Mouse (Mus musculus) C2C12 (cell line): ENCODE measurements around the gene Dhrs9. TPM values are rescaled to one million over a fixed set of nuclear protein-coding genes. Genes with fewer than 3 reads are reported as not detected.
A peak's percentile ranks its signal among the peaks of the same experiment; 100 is the strongest.

Source experiments
- H3K27me3 ChIP-seq: one replicate; pipeline ENCODE4 v1.6.1; 2011; ENCODE audit not compliant: control insufficient read depth, insufficient read depth, insufficient read length
- H3K36me3 ChIP-seq: one replicate; pipeline ENCODE4 v1.6.1; 2011; ENCODE audit not compliant: control insufficient read depth, insufficient read depth
- H3K4me3 ChIP-seq: one replicate; pipeline ENCODE4 v1.5.1; 2011; ENCODE audit warnings: mild to moderate bottlenecking, control low read depth; ENCODE audit not compliant: poor library complexity, insufficient read depth, severe bottlenecking
- H3K79me2 ChIP-seq: one replicate; pipeline ENCODE4 v1.6.1; 2011; ENCODE audit not compliant: control insufficient read depth, insufficient read depth
- H3K79me3 ChIP-seq: one replicate; pipeline ENCODE4 v1.6.1; 2011; ENCODE audit warnings: low read depth, control low read depth
- H3ac ChIP-seq: one replicate; pipeline ENCODE3; 2011; ENCODE audit warnings: low read depth; ENCODE audit not compliant: control insufficient read depth, insufficient read length
- CEBPB ChIP-seq: IDR thresholded peaks from one replicate; pipeline ENCODE4 v1.6.1; 2011; ENCODE audit warnings: low read depth, mild to moderate bottlenecking, control low read depth, moderate library complexity
- CTCF ChIP-seq: IDR thresholded peaks from one replicate; pipeline ENCODE4 v1.5.1; 2011; ENCODE audit not compliant: control insufficient read depth, insufficient read depth, insufficient read length
- FOSL1 ChIP-seq: IDR thresholded peaks from one replicate; pipeline ENCODE4 v1.8.0; 2011; ENCODE audit warnings: mild to moderate bottlenecking, low read length; ENCODE audit not compliant: poor library complexity, insufficient read depth, severe bottlenecking
- MAX ChIP-seq: IDR thresholded peaks from one replicate; pipeline ENCODE4 v1.6.1; 2011; ENCODE audit warnings: mild to moderate bottlenecking, control low read depth
- MYOD1 ChIP-seq: IDR thresholded peaks from one replicate; pipeline ENCODE4 v1.6.1; 2011; ENCODE audit warnings: low read depth; ENCODE audit not compliant: control insufficient read depth, insufficient read length
- MYOG ChIP-seq: IDR thresholded peaks from one replicate; pipeline ENCODE4 v1.6.1; 2011; ENCODE audit not compliant: control insufficient read depth, insufficient read length; ENCODE audit errors: extremely low read depth
- USF1 ChIP-seq: IDR thresholded peaks from one replicate; pipeline ENCODE4 v1.6.1; 2011; ENCODE audit warnings: low read depth, mild to moderate bottlenecking, control low read depth, moderate library complexity
- polyA plus RNA-seq: library from polyadenylated mRNA; unstranded; fragments of >200 nt; fragmentation: generic; extraction: Trizol; gene quantifications from one replicate; pipeline ENCODE4 v1.2.1, GENCODE M21; 2012; ENCODE audit warnings: missing spikeins

Dhrs9 gene
- polyA plus RNA-seq, 1 experiment = 0.97 TPM

GRCm38 (mm10) chr2:69424829-69425228, 44.6 kb downstream of the Dhrs9 start:
- Histone ChIP-seq H3K4me3 (no peak overlapping the region), H3K27me3 (no peaks in the 10 kb centered on the region), H3K79me2 (no peaks in the 10 kb centered on the region), H3ac (no peak overlapping the region), H3K79me3 (no peaks in the 10 kb centered on the region), H3K36me3 (no peaks in the 10 kb centered on the region)
- TF ChIP-seq MYOD1 (no peak), USF1 (no peak), FOSL1 (no peak), MYOG (no peak), CTCF (no peak), CEBPB (no peak), MAX (no peak)

- no peaks in the 10 kb centered on the region for H3K79me3 ChIP-seq
- H3K4me3 ChIP-seq = no peak overlapping the region
- H3K79me2 ChIP-seq = no peaks in the 10 kb centered on the region
- TF ChIP-seq MYOG = no peak
- H3K36me3 ChIP-seq = no peaks in the 10 kb centered on the region
- H3ac ChIP-seq = no peak overlapping the region
- no peaks in the 10 kb centered on the region for H3K27me3 ChIP-seq
These were observed 45.8 kb downstream of the Dhrs9 start for GRCm38 (mm10) chr2:69426081-69426480.

GRCm38 (mm10) chr2:69427141-69427540, 46.9 kb downstream of the Dhrs9 start:
- H3K36me3 ChIP-seq = no peaks in the 10 kb centered on the region
- TF ChIP-seq FOSL1 (no peak), CEBPB (no peak)
- H3ac ChIP-seq = no peak overlapping the region
- no peak overlapping the region for H3K4me3 ChIP-seq
- no peaks in the 10 kb centered on the region for H3K27me3 ChIP-seq
- H3K79me3 ChIP-seq = no peaks in the 10 kb centered on the region
- H3K79me2 ChIP-seq = no peaks in the 10 kb centered on the region

GRCm38 (mm10) chr2:69428116-69428515, 47.9 kb downstream of the Dhrs9 start:
- Histone ChIP-seq H3K36me3 (no peaks in the 10 kb centered on the region), H3K27me3 (no peaks in the 10 kb centered on the region), H3K79me3 (no peaks in the 10 kb centered on the region), H3ac (no peak overlapping the region), H3K4me3 (no peak overlapping the region), H3K79me2 (no peaks in the 10 kb centered on the region)
- TF ChIP-seq MYOD1 = no peak
- TF ChIP-seq CTCF = peak; percentile 51

GRCm38 (mm10) chr2:69441656-69442055, 61.4 kb downstream of the Dhrs9 start:
- TF ChIP-seq USF1 = no peak
- TF ChIP-seq CTCF = no peak
- no peak for TF ChIP-seq MYOD1
- TF ChIP-seq MAX = no peak
- TF ChIP-seq CEBPB = no peak
- no peak for TF ChIP-seq FOSL1
- no peak for TF ChIP-seq MYOG
- Histone ChIP-seq H3K36me3 (no peaks in the 10 kb centered on the region), H3K79me2 (no peaks in the 10 kb centered on the region), H3K79me3 (no peaks in the 10 kb centered on the region), H3ac (no peak overlapping the region), H3K27me3 (no peaks in the 10 kb centered on the region), H3K4me3 (no peak overlapping the region)

- no peak overlapping the region for H3ac ChIP-seq
- TF ChIP-seq USF1 = no peak
- TF ChIP-seq FOSL1 = no peak
- no peak for TF ChIP-seq CTCF
- TF ChIP-seq MYOG = no peak
- TF ChIP-seq CEBPB = no peak
- no peak for TF ChIP-seq MAX
- no peak for TF ChIP-seq MYOD1
- H3K79me3 ChIP-seq = no peaks in the 10 kb centered on the region
- H3K79me2 ChIP-seq = no peaks in the 10 kb centered on the region
- H3K27me3 ChIP-seq = no peaks in the 10 kb centered on the region
- no peaks in the 10 kb centered on the region for H3K36me3 ChIP-seq
- no peak overlapping the region for H3K4me3 ChIP-seq
These were observed 65.7 kb downstream of the Dhrs9 start for GRCm38 (mm10) chr2:69445896-69446472.
